Mouse (Mus musculus) olfactory bulb, adult 2 months (tissue): ENCODE results near the gene Bola1.

Source experiments
- CTCF ChIP-seq: fragments of 200-500 bp; IDR thresholded peaks from 2 replicates; pipeline ENCODE4 v1.5.1; 2012; ENCODE audit warnings: low read depth, mild to moderate bottlenecking, low read length, moderate library complexity; ENCODE audit not compliant: insufficient read depth
- POLR2A ChIP-seq: fragments of 200-500 bp; IDR thresholded peaks from 2 replicates; pipeline ENCODE4 v1.6.1; 2012; ENCODE audit warnings: mild to moderate bottlenecking, low read depth, low read length, moderate library complexity; ENCODE audit not compliant: insufficient read depth

- TF ChIP-seq CTCF: no peak
- TF ChIP-seq POLR2A: no peak
These were observed 26.5 kb downstream of the Bola1 start for GRCm38 (mm10) chr3:96192977-96193376.
